Mouse (Mus musculus) small intestine, adult 2 months (tissue): ENCODE measurements at regions not wholly inside any gene's neighbourhood (a gene's known extent, or its start where the extent isn't known, plus 50 kb on each side); places are given as distances from the start of the nearest gene placed in this dataset.

Experiments used
- CTCF ChIP-seq: fragments of 200-500 bp; IDR thresholded peaks from 2 replicates; pipeline ENCODE4 v1.5.1; 2012; ENCODE audit warnings: low read depth, mild to moderate bottlenecking, control low read depth, inconsistent platforms, low read length, moderate library complexity, mixed read lengths; ENCODE audit not compliant: insufficient replicate concordance, insufficient read length; ENCODE audit errors: extremely low read depth
- POLR2A ChIP-seq: fragments of 200-500 bp; IDR thresholded peaks from 2 replicates; pipeline ENCODE4 v1.6.1; 2012; ENCODE audit warnings: low read depth, mild to moderate bottlenecking, control low read depth, inconsistent platforms, low read length, moderate library complexity

- TF ChIP-seq POLR2A: no peak
- no peak for TF ChIP-seq CTCF
Observed at GRCm38 (mm10) chr4:72329026-72329390, 128.3 kb upstream of the Tle1 start.
